Mouse (Mus musculus) forebrain, embryonic 13.5 days (tissue): ENCODE results near the gene Raver1. TPM values are rescaled to one million over a fixed set of nuclear protein-coding genes. Genes with fewer than 3 reads are reported as not detected.
"Not testable (repeated sequence)": the region's sequence is repeated elsewhere in the genome, so short reads cannot be mapped to it uniquely, and the experiment has no call there.

ENCODE experiments used
- ATAC-seq: fragments of 200-750 bp; cut with Nextera tagmentation; 2 replicates; pipeline ENCODE4 v1.8.0; 2017
- H3K27ac ChIP-seq: fragments of 300-500 bp; sonication (generic); 2 replicates; pipeline ENCODE4 v1.5.1; 2015; ENCODE audit warnings: inconsistent platforms, mild to moderate bottlenecking, moderate library complexity
- H3K27me3 ChIP-seq: fragments of 300-500 bp; sonication (generic); 2 replicates; pipeline ENCODE4 v1.6.1; 2015; ENCODE audit warnings: mild to moderate bottlenecking, inconsistent platforms
- H3K36me3 ChIP-seq: fragments of 300-500 bp; sonication (generic); 2 replicates; pipeline ENCODE4 v1.6.1; 2015; ENCODE audit warnings: mild to moderate bottlenecking, inconsistent platforms; ENCODE audit not compliant: poor library complexity, severe bottlenecking
- H3K4me1 ChIP-seq: fragments of 300-500 bp; sonication (generic); 2 replicates; pipeline ENCODE4 v1.6.1; 2015; ENCODE audit warnings: inconsistent platforms
- H3K4me2 ChIP-seq: fragments of 300-500 bp; sonication (generic); 2 replicates; pipeline ENCODE4 v1.6.1; 2015; ENCODE audit warnings: inconsistent platforms, mild to moderate bottlenecking, moderate library complexity
- H3K4me3 ChIP-seq: fragments of 300-500 bp; sonication (generic); 2 replicates; pipeline ENCODE4 v1.5.1; 2015; ENCODE audit warnings: mild to moderate bottlenecking, inconsistent platforms
- H3K9ac ChIP-seq: fragments of 300-500 bp; sonication (generic); 2 replicates; pipeline ENCODE4 v1.6.1; 2015; ENCODE audit warnings: mild to moderate bottlenecking, inconsistent platforms
- H3K9me3 ChIP-seq: fragments of 300-500 bp; sonication (generic); replicated peaks from 2 replicates; pipeline ENCODE4 v1.6.1; 2016; ENCODE audit warnings: inconsistent platforms
- WGBS: fragments of 180-500 bp; shearing (Covaris S2); methylation state at CpG from one replicate; pipeline ENCODE4 v1.1.7; 2015; 5-methylcytosine and 5-hydroxymethylcytosine counted together
- polyA plus RNA-seq: library from polyadenylated mRNA; unstranded; fragments of >200 nt; fragmentation: Nextera tagmentation; extraction: Ambion mirVana; gene quantifications from 2 replicates; pipeline ENCODE4 v1.2.1, GENCODE M21; 2015

The Raver1 gene
- polyA plus RNA-seq, 1 experiment from 2014 or later = 41.0 TPM

- H3K9ac ChIP-seq = peak overlapping the region; percentile 87
- H3K36me3 ChIP-seq = peaks cover 41% of the 10 kb centered on the region
- 11% methylated on average over 4 of the region's 4 CpGs for WGBS
- H3K4me3 ChIP-seq = peak overlapping the region; percentile 86
- H3K27ac ChIP-seq = no peak overlapping the region
- H3K9me3 ChIP-seq = no peaks in the 10 kb centered on the region
- H3K27me3 ChIP-seq = no peaks in the 10 kb centered on the region
- H3K4me2 ChIP-seq = peak overlapping the region; percentile 91
- peaks cover 18% of the 10 kb centered on the region for H3K4me1 ChIP-seq
- ATAC-seq = peak; percentile 16
Measured at GRCm38 (mm10) chr9:21072641-21073040, 19.2 kb downstream of the Raver1 start.

GRCm38 (mm10) chr9:21067006-21067684 is 24.7 kb downstream of the Raver1 start, which contains the start of gene Zglp1:
TSS of gene Zglp1 (minus strand) at chr9:21067093.
- peaks cover 55% of the 10 kb centered on the region for H3K36me3 ChIP-seq
- no peak within 1 kb of the TSS for H3K4me3 ChIP-seq
- 87% methylated on average over 26 of the region's 27 CpGs for WGBS
- no peaks in the 10 kb centered on the region for H3K27me3 ChIP-seq
- H3K4me2 ChIP-seq = no peak within 1 kb of the TSS
- ATAC-seq = no peak
- peaks cover 5% of the 10 kb centered on the region; the same call in 1 of the 2 replicates for H3K4me1 ChIP-seq
- H3K9ac ChIP-seq = no peak within 1 kb of the TSS
- no peaks in the 10 kb centered on the region for H3K9me3 ChIP-seq
- no peak within 1 kb of the TSS for H3K27ac ChIP-seq

- no peaks in the 10 kb centered on the region for H3K27me3 ChIP-seq
- no peak for ATAC-seq
- 83% methylated on average over 2 of the region's 2 CpGs for WGBS
- no peak overlapping the region for H3K4me2 ChIP-seq
- H3K9ac ChIP-seq = no peak overlapping the region
- H3K27ac ChIP-seq = no peak overlapping the region
- H3K4me1 ChIP-seq = no peaks in the 10 kb centered on the region
- no peak overlapping the region for H3K4me3 ChIP-seq
- peaks cover 52% of the 10 kb centered on the region for H3K36me3 ChIP-seq
- H3K9me3 ChIP-seq = no peaks in the 10 kb centered on the region
Measured at GRCm38 (mm10) chr9:21062928-21063327, 28.9 kb downstream of the Raver1 start.

- no peaks in the 10 kb centered on the region for H3K36me3 ChIP-seq
- H3K4me1 ChIP-seq = no peaks in the 10 kb centered on the region
- no peak for ATAC-seq
- WGBS = 65% methylated on average over 10 of the region's 10 CpGs
- H3K27ac ChIP-seq = no peak overlapping the region
- H3K4me2 ChIP-seq = no peak overlapping the region
- H3K4me3 ChIP-seq = no peak overlapping the region
- no peaks in the 10 kb centered on the region for H3K9me3 ChIP-seq
- H3K27me3 ChIP-seq = peaks cover 5% of the 10 kb centered on the region; the same call in 1 of the 2 replicates
- H3K9ac ChIP-seq = no peak overlapping the region
Measured at GRCm38 (mm10) chr9:21051578-21051977, 40.2 kb downstream of the Raver1 start.

- H3K27ac ChIP-seq = no peak overlapping the region
- H3K4me3 ChIP-seq = no peak overlapping the region
- WGBS = 78% methylated on average over 3 of the region's 3 CpGs
Measured at GRCm38 (mm10) chr9:21045235-21045634, 46.6 kb downstream of the Raver1 start.

GRCm38 (mm10) chr9:21044785-21045184 is 47.0 kb downstream of the Raver1 start:
- H3K4me1 ChIP-seq, H3K36me3 ChIP-seq, ATAC-seq, H3K9me3 ChIP-seq, H3K4me3 ChIP-seq, H3K27ac ChIP-seq, H3K4me2 ChIP-seq, H3K9ac ChIP-seq: not testable (repeated sequence)
- peaks cover 16% of the 10 kb centered on the region for H3K27me3 ChIP-seq
- 68% methylated on average over 1 of the region's 1 CpGs for WGBS

More at GRCm38 (mm10) chr9:21045235-21045634, 46.6 kb downstream of the Raver1 start:
- Histone ChIP-seq H3K9ac (no peak overlapping the region), H3K4me1 (no peaks in the 10 kb centered on the region), H3K4me2 (no peak overlapping the region), H3K27me3 (peaks cover 12% of the 10 kb centered on the region), H3K9me3 (no peaks in the 10 kb centered on the region), H3K36me3 (no peaks in the 10 kb centered on the region)
- no peak for ATAC-seq

GRCm38 (mm10) chr9:21043563-21043962 is 48.2 kb downstream of the Raver1 start:
- H3K9ac ChIP-seq = no peak overlapping the region
- no peaks in the 10 kb centered on the region for H3K9me3 ChIP-seq
- H3K36me3 ChIP-seq = no peaks in the 10 kb centered on the region
- WGBS = 88% methylated on average over 4 of the region's 4 CpGs
- no peak for ATAC-seq
- H3K4me3 ChIP-seq = no peak overlapping the region
- H3K4me2 ChIP-seq = no peak overlapping the region
- no peak overlapping the region for H3K27ac ChIP-seq
- peaks cover 29% of the 10 kb centered on the region for H3K27me3 ChIP-seq
- no peaks in the 10 kb centered on the region for H3K4me1 ChIP-seq

- Histone ChIP-seq H3K4me2 (no peak overlapping the region), H3K4me3 (no peak overlapping the region), H3K9ac (no peak overlapping the region; the same call in 1 of the 2 replicates), H3K36me3 (no peaks in the 10 kb centered on the region), H3K27ac (no peak overlapping the region), H3K9me3 (no peaks in the 10 kb centered on the region), H3K4me1 (peaks cover 16% of the 10 kb centered on the region), H3K27me3 (peaks cover 47% of the 10 kb centered on the region)
- ATAC-seq = no peak
- WGBS = 44% methylated on average over 4 of the region's 4 CpGs
Measured at GRCm38 (mm10) chr9:21041308-21041707, 50.5 kb downstream of the Raver1 start.

- H3K36me3 ChIP-seq = no peaks in the 10 kb centered on the region
- no peak overlapping the region for H3K4me2 ChIP-seq
- peaks cover 19% of the 10 kb centered on the region for H3K4me1 ChIP-seq
- H3K4me3 ChIP-seq = no peak overlapping the region
- 73% methylated on average over 3 of the region's 3 CpGs for WGBS
- H3K27me3 ChIP-seq = peaks cover 62% of the 10 kb centered on the region
- no peak overlapping the region for H3K27ac ChIP-seq
- ATAC-seq = no peak
- H3K9me3 ChIP-seq = no peaks in the 10 kb centered on the region
- H3K9ac ChIP-seq = no peak overlapping the region
Measured at GRCm38 (mm10) chr9:21039779-21040178, 52.0 kb downstream of the Raver1 start.

- Histone ChIP-seq H3K4me3 (peak overlapping the region; percentile 42), H3K27me3 (peaks cover 84% of the 10 kb centered on the region), H3K27ac (no peak overlapping the region), H3K9me3 (no peaks in the 10 kb centered on the region), H3K4me1 (peaks cover 30% of the 10 kb centered on the region), H3K9ac (peak overlapping the region; percentile 64), H3K4me2 (peak overlapping the region; percentile 66), H3K36me3 (no peaks in the 10 kb centered on the region)
- 1% methylated on average over 31 of the region's 31 CpGs for WGBS
- ATAC-seq = peak; percentile 50; the same call in 1 of the 2 replicates
Measured at GRCm38 (mm10) chr9:21037481-21037891, 54.3 kb downstream of the Raver1 start.

GRCm38 (mm10) chr9:21036666-21037065 is 55.1 kb downstream of the Raver1 start:
- Histone ChIP-seq H3K36me3 (no peaks in the 10 kb centered on the region), H3K27me3 (peaks cover 92% of the 10 kb centered on the region), H3K9ac (no peak overlapping the region), H3K4me1 (peaks cover 38% of the 10 kb centered on the region), H3K4me3 (peak overlapping the region; percentile 42), H3K4me2 (peak overlapping the region; percentile 66), H3K27ac (no peak overlapping the region), H3K9me3 (no peaks in the 10 kb centered on the region)
- under 1% methylated on average over 22 of the region's 22 CpGs for WGBS
- no peak for ATAC-seq

- WGBS = 7% methylated on average over 20 of the region's 20 CpGs
- peak overlapping the region; percentile 42; the same call in 1 of the 2 replicates for H3K4me3 ChIP-seq
Measured at GRCm38 (mm10) chr9:21036161-21036560, 55.6 kb downstream of the Raver1 start.

More at GRCm38 (mm10) chr9:21036161-21036560, 55.6 kb downstream of the Raver1 start:
- Histone ChIP-seq H3K36me3 (no peaks in the 10 kb centered on the region), H3K9me3 (no peaks in the 10 kb centered on the region), H3K4me2 (peak overlapping the region; percentile 66; the same call in 1 of the 2 replicates), H3K9ac (no peak overlapping the region), H3K4me1 (peaks cover 44% of the 10 kb centered on the region), H3K27me3 (peaks cover 97% of the 10 kb centered on the region), H3K27ac (no peak overlapping the region)
- no peak for ATAC-seq
